Mouse (Mus musculus): ENCODE measurements around the gene Myl9.
A peak's percentile ranks its signal among the peaks of the same experiment; 100 is the strongest.

Myl9 gene

DNA sequence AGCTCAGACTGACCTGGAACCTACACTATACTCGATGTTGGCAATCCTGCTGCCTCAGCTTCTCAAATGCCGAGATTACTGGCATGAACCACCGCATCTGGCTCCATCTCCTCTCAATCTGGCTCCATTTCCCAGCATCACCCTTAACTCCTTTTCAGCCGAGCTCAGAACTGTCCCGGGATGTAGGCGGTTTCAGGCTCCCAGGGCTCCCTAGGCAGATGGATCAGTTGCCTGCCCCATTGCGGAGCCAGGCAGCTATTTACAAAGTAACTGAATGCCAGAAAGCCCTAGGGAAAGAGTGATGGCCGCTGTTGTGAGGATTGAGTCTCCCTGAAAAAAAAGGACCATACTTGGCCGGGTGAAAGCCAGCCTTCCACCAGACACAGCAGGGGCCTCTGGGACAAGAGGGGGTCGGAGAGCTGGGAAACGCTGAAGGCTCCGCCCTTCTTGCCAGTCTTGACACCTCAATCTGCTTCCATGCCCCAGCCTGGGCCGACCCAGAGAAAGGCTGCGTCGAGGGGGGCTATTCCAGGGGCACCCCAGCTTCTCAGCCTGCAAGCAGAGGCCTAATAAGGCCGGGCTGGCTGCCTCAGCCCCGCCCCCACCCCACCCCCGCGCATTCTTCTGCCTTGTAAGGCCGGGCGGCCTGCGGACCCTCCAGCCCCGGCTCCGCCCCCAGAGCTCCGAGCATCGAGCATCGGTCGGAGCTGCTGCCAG lies at the start of gene Myl9:
Myl9 (plus strand) TSS at position 683 of the 717 bp plus-strand sequence.
- peak; percentile 30 for DNase-seq

DNA sequence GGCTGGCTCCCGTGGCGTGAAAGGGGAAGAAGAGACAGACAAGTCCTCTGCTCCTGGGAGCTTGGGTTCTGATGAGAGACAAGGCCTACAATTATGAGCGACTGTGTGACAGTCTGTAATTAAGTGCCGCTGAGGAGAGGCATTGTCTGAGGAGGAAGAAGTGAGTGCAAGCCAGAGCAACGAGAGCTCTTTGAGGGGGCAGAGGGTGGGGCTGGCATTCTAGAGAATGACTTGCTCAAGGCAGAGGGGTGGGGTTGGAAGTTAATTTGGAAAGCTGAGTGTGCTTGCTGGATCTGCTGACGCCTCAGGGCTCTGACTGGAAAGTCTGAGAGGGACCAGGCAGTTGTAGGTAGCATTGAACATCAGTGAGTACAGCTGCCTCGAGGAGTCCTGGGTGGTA lies 48.9 kb upstream of the Myl9 start:
- DNase-seq: no peak

DNA sequence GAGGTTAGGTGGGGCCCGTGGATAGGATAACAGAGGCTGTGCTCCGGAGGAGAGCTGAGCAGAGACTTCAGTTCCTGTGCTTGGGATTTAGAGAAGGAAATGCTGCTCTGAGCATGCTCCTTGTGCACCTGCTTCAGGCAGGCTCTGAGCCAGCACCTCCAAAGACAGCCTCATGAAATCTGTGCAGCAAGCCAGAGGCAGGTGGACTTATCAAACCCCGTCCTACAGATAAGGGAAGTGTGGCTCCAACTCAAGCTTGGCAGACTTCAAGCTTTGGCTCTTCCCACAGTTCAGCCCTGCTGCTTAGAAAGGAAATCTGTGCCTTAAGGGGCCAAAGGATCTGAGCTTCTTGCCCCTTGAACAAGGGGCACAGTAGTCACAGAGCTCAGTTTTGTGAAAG lies 48.3 kb upstream of the Myl9 start:
- no peak for DNase-seq

DNA sequence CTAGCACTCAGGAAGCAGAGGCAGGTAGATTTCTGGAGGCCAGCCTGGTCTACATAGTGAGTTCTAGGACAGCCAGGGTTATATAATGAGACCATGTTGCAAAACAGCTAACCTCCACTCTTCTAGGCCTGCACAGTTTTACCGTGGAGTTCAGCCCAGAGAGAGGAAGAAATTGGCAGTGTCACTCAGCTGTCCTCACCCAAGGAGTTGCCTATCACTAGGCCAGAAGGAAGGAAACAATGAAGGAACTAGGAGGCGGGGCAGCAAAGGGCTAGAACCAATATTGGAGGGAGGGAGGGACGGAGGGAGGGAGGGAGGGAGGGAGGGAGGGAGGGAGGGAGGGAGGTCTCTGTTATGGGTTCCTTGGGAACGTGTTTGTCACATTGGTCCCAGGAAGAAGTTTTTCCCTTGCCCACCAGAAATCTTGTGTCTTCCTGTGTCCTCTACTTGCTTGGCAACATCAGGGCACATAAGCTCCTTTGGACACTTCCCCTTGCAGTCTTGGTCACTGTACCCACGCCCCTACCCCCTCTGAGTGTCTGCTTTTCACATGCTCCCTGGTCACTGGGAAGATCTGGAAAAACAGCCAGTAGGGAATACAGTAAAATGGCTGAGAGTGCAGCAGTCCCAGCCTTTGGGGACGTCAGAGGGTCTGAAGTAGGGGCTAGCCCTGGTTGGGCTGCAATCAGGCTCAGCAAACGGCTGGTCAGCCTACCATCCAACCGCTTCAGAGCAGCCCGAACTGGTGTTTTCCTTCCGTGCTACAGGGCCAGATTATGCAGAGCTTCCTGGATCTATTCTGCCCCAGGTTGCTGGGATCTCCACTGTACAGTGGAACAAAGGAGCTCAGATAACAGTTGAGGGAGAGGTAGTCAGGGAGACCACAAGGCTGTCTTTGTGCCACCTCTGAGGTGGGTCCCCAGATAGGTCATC lies 45.4 kb upstream of the Myl9 start:
- no peak for DNase-seq

DNA sequence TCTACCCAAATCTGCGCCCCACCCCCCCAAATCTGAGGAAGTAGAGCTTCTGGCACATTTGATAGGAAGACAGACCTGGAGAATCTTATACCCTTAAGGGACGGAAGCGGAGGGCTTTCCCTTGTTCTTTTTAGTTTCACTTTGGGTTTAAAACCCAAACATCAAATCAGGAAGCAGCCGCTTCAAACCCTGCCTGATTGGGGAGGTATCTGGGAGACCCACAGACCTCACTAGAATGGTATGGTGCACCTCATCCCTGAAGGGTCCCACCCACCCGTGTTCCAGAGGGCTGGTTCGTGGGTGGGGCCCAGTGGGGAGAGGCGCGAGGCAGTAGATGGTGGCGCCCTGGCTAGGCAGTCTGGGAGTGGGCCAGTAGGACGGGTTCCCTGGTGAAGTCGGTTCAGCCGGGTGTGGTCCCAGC lies 44.7 kb upstream of the Myl9 start:
- DNase-seq: peak; percentile 20

DNA sequence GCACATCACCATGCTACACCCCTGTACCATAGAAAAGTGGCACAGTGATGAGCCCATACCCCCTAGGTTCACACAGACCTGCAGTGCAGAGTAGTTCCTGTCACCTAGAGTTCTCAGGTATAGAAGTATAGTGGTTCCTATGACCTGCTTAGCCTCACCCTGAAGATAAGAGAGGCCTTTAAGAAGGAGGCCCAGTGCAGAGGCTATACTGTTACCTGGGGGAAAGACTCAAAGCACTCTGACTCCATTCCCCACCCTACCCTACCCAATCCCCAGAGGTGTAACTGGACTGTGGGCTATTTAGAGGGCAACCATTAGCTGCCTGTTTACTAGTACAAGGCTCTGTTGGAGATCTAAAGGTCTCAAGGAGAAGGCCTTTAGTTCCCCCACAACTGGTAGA lies 43.6 kb upstream of the Myl9 start:
- DNase-seq: no peak

DNA sequence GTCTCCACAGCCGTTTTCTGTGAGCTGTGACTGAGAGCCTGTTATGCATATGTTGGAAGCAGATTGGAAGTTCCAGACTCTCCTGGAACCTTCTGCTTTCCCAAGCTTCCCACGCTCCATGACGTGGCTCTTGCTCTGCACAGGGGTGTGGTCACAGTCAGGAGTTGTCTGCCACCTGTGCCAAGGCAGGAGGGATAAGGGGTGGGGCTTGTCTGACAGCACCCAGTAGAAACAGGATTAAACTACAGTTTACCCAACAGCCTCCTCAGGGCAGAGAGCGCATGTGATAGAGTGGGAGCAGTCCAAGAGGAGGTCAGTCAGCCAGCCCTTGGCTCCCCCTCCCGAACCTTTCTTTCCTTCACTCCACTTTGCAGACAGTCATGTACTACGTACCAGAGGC lies 43.1 kb upstream of the Myl9 start:
- DNase-seq: peak; percentile 96

DNA sequence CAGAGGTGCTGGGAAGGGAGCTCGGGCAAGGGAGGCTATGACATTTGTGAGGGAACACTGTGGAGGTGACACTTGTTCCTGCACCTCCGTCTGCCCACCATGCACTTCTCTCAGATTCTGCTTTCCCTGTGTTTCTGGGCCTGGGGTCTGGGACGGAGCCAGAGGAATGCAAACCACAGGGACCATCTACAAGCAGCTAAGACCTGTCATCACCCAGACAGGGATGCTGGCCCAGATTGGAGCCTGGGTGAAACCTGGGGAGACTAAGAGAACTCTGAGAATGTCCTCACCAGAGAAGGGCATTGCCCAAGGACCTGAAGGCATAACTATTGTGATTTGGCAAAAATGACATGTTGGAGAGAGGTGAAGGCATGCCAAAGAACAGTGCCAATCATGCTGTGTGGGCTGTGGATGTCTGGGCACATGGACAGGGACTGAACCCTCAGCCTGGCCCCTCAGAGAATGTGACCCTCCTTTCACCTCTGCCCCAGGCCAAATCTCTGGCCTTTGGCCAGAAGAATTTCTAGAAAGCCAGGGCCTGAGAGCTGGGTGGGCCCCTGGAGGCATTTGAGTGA lies 39.4 kb upstream of the Myl9 start:
- no peak for DNase-seq

DNA sequence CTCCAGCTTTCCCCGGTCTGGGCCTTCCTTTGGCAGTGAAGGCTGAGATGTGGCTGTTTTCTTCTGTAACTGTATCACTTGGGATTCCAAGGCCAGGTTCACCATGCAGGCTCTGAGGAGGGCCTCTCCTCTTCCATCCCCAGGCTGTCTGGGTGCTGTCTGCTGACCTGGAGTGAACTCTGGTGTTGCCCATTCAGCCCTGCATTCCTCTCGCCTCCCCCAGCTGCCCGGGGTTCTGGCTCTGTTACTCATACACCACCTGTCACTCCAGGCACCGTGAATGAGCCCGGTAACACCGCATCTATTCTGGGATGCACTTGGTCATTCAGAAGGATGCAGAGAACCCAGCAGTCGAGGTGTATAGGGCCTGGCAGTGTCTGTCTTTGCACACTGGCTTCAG lies 38.4 kb upstream of the Myl9 start:
- DNase-seq: peak; percentile 54

DNA sequence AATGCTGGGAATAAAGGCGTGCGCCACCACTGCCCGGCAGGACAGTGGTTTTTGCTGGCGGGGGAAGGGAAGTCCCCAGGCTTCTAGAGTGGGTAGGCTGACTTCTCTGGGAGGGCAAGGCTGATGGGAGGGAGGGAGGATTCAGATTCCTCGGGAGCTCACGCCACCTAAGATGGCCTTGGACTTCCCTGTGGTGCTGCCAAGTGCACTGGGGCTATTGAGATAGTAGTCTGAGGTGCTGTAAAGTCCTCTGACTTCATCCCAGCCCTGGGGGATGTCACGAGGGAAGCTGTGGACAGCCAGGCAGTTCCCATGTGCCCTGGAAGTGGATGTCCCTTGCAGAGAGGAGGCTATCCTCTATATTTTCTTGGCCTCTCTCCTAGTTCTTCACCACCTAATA lies 37.2 kb upstream of the Myl9 start:
- no peak for DNase-seq

DNA sequence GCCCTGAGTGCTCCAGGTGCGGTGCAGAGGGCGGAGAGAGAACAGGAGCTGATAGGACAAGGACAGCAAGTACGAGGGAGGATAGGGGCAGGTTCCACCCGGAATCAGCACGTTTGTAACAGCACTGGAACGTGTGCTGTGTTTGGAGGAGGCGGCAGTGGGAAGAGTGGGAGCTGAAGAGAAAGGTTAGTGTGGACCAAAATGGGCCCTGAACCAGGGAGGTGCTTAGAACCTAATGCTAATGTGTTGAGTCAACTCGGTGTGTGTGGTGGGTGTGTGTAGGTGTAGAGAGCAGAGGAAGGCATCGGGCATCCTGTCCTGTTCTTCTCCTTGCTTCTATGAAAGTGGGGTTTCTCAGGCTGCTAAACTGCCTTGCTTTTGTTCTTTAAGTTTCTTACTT lies 34.0 kb upstream of the Myl9 start:
- DNase-seq: no peak

DNA sequence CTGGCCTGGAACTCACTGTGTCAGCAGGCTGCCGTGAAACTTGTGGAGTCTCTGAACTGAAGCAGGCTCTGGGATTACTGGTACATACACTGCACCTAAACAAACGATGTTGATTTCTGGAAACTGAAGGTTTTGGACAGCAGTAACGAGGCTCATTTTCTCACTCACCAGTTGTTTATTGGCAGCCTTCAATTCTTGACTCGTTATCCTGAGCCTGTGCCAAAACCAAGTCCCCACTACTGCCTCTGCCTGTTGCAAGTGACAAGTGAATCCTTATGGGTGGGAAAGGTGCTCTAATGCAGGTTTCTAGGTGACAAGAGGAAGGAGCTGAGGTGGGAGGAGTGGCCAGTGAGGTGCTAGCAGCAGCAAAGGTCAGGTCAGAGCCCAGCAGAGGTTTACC lies 33.2 kb upstream of the Myl9 start:
- no peak for DNase-seq

DNA sequence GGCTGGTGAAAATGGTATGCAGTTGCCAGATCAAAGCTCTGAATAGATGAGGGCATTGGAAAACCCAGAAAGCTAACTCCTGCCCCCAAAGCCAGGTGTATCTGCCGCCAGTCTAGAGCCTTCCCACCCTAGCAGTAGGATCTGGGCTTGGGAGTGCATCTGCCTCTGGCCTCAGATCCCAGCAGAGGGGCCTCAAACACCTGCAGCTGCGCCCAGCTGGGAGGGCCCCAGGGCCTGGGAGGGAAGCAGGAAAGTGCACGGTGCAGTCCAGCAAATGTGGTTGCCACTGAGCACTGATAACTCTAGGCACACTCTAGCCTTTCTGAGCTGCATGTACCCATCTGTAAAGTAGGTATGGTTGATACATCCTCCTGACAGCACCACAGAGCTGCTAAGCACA lies 32.0 kb upstream of the Myl9 start:
- DNase-seq: no peak

DNA sequence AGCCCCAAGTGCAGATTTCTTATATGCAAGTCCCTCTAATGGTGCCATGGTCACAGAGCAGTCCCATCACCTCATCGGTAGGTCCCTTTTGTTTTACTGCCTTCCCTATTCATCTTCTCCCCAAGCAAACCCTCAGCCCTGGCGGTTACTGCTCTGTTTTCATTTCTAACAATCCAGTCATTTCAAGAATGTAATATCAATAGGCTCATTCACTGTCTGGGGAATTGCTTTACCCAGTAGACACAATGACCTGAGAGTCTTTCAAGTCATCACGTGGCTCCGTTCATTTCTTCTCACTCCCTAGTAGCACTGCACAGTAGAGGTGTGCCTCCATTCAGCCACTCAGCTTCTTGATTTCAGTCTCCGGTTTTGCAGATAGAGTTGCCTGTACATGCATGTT lies 30.8 kb upstream of the Myl9 start:
- DNase-seq: no peak

DNA sequence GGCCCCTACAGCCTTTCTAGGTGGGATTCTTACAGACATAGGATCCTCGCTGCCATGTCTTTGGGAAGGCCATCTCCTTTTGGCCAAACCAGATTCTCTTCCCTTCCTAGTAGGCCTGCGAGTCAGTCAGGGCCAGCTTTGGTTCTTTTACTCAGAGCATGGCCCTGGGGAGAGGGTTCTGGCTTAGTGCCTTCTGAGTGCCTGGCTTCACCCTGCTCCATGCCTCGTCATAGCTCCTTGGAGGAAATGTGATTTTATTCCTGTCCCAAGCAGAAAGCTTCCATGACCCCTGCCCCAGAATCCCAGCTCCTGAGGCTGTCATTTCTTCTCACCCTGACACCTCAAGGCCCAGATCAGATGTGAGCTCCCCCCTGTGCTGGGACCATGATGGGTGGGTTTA lies 27.9 kb upstream of the Myl9 start:
- no peak for DNase-seq

DNA sequence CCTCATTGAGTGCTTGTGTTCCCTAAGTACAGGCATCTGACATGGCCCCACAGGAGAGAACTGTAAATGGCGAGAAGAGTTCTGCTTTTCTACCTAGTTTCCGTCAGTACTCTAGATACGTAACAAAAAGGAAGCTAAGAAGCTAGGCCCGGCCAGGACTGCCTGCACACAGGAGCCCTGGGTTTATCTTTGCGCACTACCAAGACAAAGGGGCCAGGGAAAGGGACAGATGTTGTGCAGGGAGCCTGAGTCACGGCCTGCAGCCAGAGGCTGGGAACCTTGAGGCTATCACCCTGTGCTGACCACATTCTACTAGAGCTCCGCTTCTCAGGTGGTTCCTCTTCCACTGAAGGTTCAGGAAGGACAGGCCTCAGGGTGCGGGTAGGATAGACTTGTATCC lies 25.5 kb upstream of the Myl9 start:
- no peak for DNase-seq

DNA sequence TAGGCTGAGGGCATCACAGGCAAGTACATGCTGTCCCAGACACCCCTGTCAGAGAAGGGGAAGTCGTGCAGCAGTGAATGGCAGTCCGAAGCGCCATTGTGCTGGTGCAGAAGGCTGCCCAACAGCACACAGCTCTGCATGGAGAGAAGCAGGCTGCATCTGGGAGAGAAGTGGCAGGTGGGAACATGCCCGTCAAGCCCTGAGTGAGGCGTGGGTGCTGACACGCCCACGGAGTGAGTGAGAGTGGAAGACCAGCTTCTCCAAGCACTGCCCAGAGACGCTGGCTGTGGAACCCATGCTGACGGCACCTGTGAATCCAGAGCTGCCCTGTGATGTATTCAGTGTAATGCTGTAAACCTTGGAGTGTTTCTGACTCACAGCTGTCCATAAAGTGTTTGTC lies 18.3 kb upstream of the Myl9 start:
- DNase-seq: no peak

DNA sequence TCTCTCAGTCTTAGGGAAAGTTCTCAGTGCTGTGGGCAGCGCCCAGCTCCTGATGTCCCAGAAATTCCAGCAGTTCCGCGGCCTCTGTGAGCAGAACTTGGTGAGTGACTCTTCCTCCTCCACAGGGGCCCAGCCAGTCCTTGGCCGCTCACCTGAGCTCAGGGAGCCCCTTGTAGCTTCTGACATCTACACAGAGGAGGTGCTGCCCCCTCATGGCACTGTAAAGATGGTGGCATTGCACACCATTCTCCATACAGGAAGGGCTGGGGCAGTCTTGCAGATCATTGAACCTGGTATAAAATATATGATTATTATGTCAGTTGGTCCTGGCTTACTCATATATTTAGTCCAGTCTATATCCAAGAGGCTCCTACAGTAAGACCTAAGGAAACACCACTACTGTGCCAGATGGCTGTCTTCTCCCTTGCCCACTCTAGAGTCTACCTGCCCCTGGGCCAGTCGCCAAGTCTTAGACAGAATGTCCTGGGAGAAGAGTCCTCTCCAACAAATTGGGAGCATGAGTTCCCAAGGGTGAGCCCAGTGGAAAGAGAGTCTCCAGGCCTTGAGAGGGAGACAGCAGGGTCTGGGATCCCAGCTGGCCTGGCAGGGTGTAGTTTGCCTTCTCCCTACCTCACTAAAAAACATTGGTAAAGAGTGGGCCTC lies 14.2 kb upstream of the Myl9 start:
- DNase-seq: no peak

DNA sequence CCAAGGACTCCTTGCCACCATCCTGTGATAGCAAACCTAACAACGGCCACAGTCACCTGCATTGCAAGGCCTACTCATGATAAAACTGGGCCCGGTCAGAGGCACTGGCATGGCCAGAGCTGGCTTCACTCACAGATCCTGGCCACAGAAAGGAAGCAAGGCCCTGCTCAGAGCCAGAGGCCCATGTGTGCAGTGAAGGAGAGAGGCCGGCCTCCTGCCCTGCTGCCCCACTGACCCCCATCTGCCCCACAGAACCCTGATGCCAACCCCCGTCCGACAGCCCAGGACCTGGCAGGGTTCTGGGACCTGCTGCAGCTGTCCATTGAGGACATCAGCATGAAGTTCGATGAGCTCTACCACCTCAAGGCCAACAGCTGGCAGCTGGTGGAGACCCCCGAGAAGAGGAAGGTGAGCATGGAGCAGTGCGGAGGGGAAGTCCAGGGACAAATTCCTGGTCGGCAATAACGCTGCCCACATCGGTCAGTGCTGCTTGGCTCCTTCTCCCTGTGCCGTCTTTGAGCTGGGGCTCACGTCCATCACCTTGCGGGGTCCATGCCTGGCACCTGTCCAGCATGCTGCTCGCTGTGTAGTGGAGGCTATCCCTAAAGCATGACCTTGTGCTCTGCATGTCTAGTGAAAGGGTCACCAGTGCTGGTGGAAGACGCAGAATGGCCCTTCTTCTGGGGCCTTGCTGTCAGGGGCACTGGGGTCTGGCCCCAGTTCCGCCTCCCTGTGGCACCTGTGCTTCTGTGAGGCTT lies 13.5 kb upstream of the Myl9 start:
- DNase-seq: no peak

DNA sequence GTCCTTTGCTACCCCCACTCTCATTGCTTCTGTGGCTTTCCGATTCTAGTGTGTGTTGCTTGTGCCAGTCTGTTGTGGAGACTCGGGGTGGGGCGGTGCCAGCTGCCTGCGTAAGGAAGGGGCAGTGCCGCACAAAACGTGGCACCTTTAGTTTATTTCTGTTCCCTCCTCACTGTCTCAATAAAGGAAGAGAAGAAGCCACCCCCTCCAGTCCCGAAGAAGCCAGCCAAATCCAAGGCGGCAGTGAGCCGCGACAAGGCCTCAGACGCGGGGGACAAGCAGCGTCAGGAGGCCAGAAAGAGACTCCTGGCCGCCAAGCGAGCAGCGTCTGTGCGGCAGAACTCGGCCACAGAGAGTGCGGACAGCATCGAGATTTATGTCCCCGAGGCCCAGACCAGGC lies 12.7 kb upstream of the Myl9 start:
- DNase-seq: no peak

DNA sequence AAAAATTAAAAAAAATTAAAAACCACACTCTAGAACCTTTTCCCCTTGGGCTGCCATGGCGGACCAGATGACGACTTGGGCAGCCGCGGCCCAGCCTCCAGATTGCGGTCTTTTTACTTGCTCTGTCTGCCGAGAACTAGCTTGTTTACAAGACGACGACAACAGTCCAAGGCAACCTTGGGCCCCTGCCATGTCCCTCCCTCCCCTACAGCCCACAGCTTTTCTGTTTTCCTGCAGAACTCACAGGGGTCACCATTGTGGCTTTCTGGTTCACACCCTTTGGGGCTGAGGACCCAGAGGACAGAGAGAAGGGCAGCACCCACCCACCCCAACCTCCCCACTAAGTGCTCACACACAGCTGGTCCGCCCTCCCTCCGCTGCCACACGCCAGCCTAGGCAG lies 12.1 kb upstream of the Myl9 start:
- DNase-seq: peak; percentile 66

DNA sequence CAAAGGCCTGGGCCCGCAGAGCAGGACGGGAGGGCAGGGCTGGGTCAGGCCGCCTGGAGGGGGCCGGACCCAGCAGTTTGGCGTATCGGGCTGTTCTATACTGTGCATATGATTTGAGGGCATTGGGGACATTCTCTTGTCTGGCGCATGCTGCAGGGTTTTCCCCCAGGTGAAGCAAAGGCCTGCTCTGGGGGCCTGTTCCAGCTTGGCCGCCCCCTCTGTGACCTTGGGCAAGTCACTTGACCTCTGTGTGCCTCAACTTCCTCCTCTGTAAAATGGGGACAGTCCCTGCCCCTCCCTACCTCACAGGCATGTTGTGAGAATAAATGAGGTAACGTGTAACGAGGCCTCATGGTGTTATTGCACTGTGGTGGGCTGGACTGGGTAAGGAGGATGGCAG lies 11.2 kb upstream of the Myl9 start:
- no peak for DNase-seq

DNA sequence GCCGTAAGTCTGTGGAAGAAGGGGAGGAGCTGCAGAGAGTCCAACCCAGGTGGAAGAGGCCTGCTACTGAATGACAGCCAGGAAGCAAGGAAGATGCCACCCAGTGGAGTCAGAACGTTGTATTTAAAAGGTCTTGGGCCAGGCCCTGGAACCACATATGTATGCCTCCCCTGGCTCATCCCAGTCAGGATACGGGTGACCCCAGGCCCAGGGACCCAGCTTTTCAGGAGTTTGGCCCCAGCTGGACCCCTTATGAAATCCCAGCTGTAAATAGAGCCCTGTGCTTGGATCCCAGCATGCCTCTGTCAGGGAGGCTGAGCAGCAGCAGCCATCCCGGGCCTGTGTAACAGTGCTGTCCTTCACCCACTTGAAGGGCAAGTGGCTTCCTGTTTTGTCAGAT lies 10.5 kb upstream of the Myl9 start:
- DNase-seq: no peak

Data from kidney, adult 11 months (tissue).